Mouse (Mus musculus) Muller cell, postnatal 12 days (primary cell): ENCODE measurements at regions not wholly inside any gene's neighbourhood (a gene's known extent, or its start where the extent isn't known, plus 50 kb on each side); places are given as distances from the start of the nearest gene placed in this dataset.

Experiments used
- DNase-seq: peaks from one replicate; pipeline ENCODE4 v3.0.0-alpha.2; 2015; ENCODE audit errors: inconsistent ontology term

DNA sequence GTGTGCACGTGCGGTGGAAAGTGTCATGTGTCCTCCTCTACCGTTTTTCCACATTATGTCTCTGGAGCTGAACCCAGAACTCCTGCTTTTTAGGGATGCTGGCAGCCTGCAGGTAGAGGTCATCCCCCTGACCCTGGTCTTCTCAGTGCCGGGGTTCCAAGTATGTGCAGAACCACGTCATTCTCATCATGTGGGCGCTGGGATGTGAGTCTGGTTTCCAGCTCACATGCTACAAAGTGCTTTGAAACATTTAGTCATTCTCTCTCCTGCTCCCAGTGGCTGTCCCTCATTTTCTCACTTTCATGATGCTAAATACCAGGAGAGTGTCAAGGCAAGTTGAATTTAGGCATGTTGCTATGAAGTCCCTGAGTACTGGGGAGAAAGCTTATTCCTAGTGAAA lies 326.6 kb downstream of the Ttll7 start:
- DNase-seq = no peak

DNA sequence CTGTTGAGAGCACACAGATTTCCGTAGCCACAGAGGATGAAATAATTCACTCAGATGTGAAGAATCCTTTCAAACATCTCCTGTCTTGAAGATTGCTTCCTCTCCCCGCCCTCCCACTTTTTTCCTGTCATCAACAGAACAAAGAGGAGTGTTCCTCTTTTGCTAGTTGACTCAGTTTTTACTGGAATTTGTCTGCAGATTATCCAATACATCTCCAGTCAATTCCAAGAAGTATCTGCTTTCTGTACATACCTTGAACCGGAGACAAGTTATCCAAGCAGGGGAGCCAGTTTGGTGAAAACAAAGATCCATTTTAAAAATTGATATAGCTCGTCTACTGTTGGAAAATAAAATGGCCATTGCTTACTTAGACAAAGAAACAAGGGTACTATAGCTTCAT lies 328.5 kb downstream of the Ttll7 start:
- DNase-seq = no peak

DNA sequence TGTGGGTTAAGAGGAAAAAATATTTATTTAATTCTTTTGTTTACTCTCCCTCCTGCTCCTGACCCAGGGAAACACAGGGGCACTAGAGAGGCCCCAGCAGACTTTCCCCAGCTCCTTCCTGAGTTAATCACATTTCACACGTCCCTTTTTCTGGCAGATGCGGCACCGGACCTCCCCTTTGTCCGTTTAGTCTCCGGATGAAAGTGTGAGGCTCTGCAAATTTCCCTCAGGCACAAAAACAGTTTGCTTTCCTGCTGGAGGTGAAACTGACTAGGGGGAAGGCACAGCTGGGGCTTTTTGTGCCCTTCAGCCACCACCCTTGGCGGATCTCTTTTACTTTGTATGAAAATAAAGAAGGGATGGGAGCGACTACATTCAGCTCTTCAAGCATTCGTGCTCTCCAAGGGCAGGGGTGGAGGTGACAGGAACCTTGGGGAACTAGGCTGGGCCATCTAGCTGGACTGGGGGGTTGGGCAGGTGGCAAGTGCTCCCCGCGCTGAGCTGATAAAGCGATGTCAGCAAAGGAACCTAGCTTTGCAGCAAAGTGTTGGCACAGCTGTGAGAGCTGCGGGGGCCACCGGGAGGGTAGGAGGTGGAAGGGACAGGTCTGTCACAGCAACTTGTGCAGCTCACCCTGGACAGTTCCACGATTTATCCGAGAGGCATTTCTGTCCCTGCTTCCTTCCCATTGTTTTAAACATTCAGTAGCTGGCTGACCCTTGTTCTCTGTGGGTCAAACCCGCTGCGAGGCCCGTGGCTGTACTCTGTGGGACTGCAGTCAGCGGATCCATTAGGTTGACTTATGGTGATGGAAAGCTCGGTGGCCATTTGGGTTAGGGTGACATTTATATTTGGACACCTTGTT lies 329.6 kb downstream of the Ttll7 start:
- peak; percentile 47 for DNase-seq

DNA sequence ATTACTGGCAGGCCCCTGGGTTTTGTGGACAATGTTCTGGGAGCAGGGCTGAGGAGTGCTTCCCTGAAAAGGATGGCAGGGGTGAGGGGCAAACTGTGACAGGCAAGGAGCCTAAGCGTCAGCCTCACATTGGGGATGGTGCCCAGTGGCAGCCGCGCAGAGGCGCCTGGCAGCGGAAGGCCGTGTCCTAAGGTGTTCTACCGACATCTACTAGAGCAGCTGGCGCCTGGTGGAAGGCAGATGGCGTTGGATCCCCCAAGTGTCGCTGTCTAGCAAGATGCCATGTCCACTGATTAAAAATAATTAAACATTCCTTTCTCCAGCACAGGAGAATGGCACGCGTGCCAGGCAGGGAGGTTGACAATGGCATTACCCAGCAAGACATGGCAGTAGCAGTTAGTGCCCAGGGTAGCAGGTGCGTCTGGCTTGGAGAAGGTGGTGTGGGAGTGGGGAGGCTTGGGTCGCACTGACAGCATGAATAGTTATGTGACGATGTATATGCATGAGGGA lies 330.3 kb downstream of the Ttll7 start:
- peak; percentile 78 for DNase-seq

DNA sequence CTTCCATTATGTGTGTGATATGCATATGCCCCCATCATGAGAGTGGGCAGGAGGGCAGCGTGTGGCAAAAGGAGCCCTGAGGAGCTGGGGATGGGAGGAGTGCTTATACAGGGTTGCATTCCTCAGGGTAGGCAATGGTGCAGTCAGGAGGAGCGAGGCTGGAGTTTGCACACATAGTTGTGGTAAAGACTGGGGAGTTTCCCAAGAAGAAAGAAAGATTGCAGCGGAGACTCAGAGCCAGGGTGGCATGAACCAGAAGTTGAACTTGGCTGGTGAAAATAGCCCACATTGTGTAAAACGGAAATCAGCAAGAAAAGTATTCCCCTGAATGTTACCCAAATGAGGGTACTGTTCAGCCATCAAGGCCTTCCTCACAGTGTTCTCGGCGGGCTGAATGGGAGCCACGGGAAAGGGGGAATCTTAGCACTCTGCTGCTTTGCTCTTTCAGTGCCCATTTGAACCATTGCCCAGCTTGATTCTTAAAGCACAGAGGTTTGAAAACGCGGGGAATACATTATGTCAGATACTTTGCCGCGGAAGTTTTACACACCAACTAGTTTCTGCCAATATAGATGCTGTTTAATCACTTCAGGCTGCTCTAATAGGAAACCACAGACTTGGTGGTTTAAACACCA lies 331.6 kb downstream of the Ttll7 start:
- peak; percentile 68 for DNase-seq

DNA sequence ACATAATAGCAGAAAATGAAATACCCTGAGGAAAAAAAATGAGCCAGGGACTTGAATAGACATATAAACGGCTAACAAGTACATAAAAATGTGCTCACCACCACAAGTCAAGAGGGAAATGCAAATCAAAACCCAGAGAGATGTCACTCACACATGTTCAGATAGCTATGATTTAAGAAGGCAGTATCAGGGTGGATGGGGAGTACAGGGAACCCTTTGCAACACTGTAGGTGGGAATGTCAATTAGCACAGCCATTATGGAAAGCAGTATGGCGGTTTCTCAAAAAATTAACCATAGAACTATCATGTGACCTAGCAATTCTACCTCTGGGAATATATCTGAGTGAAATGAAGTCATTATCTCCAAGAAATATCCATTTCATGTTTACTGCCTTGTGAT lies 337.6 kb downstream of the Ttll7 start:
- DNase-seq = no peak

DNA sequence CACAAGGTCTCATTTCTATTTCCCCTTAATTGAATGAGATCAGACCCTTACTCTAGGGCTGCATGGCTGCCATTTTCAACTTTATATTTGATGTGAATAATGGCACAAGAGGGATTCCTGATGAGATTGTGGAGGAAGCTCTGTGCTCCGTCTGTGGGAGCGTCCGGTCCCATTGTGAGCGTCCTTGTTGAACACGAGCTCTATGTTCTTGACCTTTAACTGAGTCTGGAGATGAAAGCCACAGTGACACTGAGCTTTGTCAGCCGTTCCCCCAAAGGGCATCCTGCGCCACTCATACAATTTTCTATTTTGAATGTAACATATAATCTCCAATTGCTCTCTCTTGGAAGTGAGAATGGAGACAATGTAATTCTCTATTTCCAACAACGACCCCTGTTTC lies 344.5 kb downstream of the Ttll7 start:
- no peak for DNase-seq

DNA sequence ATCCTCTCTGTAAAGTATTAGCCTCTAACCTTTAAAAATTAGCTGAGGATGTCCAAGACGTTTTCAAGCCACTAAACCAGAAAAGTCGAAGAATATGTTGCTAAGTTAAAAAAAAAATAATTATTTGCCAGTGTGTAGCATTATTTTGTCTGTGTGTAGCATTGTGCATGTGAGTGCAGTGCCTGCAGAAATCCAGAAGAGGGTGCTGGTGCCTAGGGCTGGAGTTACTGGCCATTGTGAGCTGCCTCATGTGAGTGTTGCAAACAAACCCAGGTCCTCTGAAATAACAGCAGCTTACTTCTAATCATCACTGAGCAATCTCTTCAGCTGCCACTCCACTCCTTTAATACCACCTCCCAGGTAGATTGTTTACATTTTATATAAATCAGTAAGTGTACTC lies 345.0 kb downstream of the Ttll7 start:
- no peak for DNase-seq

DNA sequence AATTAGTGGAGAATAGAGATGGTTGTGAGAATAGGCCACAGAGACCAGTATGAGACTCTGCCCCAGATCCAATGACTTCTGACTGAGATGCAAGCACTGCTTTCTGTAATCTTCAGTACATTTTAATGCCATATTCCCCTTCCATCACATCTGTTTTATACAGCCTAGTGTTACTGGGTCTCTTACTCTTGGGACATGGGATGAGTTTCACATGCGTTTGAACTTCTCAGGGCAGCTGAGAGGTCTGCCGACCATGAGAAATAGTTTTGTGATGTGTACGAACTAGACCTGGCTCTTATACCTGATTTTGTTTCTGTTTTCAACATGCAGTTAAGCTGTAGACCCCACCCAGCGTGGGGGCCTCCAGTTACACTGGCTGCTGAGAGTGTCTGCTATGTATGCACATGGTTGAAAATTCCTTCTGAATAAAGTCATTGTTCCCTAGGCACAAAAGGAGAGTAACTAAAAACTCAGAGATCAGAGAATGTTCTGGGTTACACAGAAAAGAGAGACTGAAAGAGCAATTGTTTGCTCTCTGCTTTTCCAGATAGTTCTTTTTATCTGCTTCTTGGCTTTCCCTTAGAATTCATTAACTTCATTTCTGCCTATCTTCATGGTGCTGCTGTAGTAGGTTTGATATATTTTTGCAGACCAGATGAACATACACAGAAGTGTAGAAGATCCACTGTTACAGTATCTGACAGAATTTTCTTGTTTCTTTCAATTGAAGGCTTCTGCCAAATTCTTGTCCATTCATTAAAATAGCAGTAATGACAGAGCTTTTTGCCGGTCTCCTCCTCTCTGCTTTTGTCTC lies 359.2 kb downstream of the Ttll7 start:
- DNase-seq = peak; percentile 87

DNA sequence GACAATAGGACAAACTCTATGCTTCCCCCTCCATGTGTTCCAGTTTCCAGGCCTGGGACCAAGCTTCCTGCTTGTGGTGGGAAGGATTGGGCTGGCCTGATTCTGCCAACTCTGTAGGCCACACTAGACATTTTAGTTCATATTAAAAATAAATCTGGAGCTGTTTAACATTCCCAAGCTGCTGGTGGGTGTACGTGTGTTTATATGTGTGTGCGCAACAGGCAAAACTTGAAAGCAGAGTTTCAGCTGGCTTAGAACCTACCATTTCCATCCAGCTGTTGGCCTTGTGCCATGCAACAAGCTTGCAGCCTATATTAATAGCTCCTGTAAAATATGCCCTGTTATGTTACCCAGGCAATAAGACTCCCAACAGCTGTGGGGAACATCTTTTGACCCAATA lies 376.5 kb downstream of the Ttll7 start:
- DNase-seq = no peak

DNA sequence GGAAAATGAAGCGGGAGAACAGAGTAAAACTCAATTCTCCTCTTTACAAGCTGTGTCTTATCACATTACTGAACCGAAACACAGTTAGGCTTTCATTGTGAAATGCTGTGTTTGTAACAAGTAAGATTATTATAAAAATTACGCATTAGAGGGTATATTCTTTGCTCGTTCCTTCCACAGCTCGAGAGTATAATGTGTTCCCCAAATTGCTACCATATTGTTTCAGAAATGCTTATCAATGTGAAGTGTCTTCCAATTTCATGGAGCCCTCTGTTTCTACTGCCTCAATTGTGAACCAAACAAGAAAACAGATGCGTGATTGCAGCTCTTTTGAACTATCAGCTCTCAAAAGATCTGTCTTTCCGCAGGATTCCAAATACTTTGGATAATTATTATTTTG lies 378.4 kb downstream of the Ttll7 start:
- DNase-seq = no peak

DNA sequence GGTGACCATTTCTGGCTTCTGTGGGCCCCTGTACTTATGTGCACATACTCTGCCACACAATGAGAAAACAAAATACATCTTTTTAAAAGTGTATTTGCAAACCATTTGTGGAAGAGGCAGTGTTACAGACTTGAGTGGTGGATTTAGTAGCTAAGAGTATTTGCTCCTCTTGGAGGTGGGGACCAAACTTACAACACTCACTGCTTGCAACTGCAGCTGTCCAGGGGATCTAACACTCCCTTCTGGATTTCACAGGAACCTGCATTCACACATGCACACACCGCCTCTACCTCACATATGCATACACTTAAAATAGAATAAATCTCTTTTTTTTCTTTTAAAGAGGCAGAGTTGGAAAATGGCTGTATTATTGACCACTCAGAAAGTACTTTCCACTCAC lies 386.2 kb downstream of the Ttll7 start:
- DNase-seq = no peak

DNA sequence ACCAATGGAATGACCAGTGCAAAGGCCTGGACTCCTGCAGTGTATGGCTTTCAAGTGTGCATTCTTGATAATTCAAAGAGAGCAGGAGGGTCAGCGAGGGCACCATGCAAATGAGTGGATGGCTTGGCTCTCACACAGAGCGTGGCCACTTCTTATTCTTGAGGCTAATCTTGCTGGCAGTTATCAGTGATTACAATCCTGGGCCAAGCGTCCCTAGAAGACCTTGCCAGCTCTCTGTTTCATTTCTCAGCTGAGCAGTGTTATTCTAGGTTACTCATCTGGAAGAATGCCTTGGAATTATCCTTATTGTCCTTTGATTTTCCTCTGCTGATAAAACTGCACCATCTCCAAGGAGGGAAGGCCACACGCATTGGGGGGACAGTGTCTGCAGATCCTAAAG lies 388.5 kb downstream of the Ttll7 start:
- DNase-seq = peak; percentile 90

DNA sequence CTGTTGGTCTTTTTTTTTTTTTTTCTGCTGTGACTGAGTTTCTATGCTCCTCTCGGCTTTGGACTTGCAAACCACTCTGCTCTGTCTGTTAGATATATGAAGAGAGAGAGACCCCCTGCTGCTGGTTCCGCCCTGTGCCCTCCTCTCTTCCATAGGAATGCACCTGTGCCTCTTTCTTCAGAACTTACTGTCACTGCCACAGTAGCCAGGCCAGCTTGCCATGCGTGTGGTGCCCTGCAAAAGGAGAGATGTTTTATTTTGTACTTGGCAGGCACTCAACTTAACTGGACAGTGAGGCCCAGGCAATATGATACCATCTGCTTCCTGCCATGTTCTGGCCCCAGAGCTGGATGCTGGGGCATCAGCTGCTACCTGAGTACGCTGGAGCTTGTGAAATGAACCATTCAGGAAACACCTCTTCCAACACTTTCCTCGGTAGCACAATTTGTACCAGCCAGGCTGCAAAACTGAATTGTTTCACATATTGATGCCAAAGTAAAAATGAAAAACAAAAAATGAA lies 392.8 kb downstream of the Ttll7 start:
- DNase-seq = no peak

DNA sequence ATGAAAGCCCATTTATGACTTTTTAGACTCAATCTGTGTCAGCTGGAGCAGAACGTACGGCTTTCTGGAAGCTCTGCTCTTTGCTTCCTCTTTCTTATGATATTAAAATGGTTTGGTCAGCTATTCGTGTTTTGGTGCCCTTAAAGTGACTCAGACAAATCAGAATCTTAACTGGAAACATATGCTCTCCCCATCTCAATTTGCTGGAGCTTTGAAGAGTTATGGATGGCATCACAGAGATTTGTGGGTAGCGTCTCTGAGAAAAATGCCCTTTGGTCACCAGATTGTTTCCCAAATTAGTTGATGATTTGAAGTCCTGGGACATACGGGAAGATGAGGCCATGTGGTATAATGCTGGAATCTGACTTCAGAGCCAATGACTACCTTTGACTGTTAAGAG lies 394.0 kb downstream of the Ttll7 start:
- DNase-seq = no peak

DNA sequence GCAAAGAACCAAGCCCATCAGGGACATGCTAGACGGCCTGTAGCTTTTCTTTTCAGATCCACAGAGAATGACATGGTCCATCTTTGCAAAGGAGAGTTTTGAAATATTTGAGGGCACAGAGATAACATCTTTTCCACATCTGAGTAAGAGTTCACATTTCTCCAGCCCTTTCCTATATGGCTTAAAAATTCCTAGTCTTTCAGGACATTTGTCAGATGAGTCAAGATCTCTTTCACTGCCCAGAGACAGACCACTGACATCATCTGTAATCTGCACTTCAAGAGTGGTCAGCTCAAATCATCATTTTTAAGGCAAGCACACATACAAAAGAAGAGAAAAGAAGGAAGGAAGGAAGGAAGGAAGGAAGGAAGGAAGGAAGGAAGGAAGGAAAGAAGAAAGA lies 397.3 kb downstream of the Ttll7 start:
- no peak for DNase-seq

DNA sequence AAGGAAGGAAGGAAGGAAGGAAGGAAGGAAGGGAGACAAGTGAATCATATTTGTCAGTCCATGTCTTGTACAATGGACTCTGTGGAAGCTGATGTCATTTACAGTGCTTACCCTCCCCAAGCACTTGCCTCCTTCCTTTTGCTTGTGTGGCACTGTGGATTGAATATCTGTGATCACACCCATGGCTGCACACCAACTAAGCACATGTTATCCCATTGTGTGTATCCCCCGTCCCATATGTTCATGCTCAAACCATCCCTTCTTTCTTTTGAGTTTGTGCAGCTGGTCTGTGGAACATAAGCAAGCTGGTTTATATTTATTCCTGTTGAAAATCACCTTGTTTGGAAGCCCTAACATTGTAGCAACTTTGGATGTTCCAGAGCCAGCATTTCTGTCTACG lies 397.7 kb downstream of the Ttll7 start:
- DNase-seq = no peak

DNA sequence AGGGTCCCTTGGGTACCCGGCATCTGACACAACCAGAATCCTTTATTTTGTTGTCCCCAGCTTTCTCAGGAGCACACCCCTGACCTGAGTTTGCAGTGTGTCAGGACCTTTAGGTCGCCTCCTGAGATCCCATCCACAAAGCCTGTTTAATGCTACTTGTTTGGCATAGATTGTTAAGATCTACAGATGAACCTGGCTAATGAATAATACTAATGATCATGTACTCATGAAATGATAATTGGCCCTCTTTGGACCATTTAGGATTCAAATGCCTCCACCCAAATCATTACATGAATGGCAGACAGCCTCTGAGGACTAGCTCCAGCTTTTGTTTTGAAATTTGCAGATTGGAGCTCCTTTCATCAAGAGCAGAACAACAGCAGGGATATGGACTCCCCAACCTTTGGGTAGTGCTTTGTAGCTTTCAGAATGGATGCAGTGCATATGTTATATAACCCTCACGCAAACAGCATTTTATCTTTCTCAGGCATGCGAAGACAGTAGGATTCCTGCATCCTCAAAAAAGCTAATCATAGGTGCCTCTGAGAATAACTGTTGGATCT lies 400.1 kb downstream of the Ttll7 start:
- no peak for DNase-seq

DNA sequence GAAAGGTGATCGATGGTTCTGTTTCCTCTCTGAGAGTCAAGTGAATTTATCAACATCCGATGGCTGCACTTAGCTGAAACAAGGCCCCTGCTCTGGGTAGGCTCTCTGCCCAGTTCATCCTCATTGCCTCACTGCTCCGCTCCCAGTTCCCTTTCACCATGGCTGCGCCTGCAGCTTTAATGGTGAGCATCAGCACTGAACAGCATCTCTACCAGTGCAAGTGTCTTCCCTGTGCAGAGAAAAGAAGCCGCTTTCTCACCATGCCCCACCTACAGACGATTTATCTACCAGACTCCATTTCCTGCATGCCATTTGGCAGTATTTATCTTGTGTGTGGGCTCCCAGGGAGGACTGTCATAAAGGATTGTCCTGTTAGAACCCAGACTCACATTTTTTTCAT lies 400.6 kb downstream of the Ttll7 start:
- DNase-seq = no peak

DNA sequence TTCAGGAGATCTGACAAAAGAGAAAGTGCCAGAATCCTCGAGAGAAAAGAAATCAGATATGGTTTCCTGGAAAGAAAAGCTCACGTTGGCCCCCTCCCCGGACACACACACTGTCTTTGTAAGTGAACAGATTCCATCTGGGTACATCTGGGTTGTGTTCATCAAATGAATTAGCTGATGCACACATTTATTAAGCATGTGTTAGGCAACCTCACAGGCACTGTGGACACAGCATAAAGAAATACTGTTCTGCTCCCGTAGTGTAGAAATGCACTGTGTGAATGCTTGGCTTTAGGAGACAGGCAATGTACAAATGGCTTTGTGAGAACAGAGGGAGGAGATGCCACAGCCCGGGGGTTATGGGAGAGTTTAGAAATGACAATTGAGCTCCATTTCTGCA lies 402.3 kb downstream of the Ttll7 start:
- DNase-seq = peak; percentile 62

DNA sequence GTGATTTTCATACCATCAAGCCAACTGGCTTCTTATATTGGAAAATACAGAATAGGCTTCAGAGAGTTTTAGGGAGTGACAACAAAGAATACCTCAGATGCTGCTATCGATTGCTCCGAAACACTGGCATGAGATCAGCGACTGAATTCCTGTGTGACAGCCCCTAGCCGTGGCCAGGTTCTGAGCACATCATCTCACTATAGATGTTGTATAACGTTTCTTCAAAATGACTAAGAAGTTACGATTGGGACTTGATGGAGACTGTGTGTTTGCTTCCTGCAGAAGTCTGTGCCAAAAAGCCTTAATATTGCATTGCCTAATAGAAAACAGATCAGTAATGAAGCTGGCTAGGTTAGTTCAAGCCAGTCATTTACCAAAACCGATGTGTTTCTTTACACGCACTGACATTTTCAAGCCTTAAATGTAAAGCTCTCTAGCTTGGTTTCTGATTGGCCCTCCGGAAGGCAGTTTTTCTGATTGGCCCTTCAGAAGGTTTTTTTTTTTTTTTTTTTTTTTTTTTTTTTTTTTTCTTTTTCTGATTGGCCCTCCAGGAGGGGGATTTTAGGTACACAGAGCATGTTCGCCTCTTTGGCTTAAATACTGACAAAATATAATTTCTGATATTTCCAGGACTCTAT lies 408.9 kb downstream of the Ttll7 start:
- DNase-seq = no peak
